Mouse (Mus musculus) cerebellum, postnatal 36 days (tissue): ENCODE results near the gene Tada3.
A peak's percentile ranks its signal among the peaks of the same experiment; 100 is the strongest.

Experiments used
- DNase-seq, 2 experiments: peaks; one replicate each; pipeline ENCODE4 v3.0.0; 2021 to 2022; ENCODE audit warnings: mixed read lengths in 2 of 2

The Tada3 gene

GRCm38 (mm10) chr6:113386025-113386424 is 8.3 kb upstream of the Tada3 start:
- no peak for DNase-seq

GRCm38 (mm10) chr6:113385160-113385714 is 7.6 kb upstream of the Tada3 start:
- DNase-seq: no peak

- DNase-seq: no peak
These were observed 6.8 kb upstream of the Tada3 start for GRCm38 (mm10) chr6:113384351-113384927.

GRCm38 (mm10) chr6:113380480-113380879 is 2.8 kb upstream of the Tada3 start:
- DNase-seq: no peak

GRCm38 (mm10) chr6:113379246-113379645 is 1.6 kb upstream of the Tada3 start:
- DNase-seq: no peak

GRCm38 (mm10) chr6:113377172-113377495 is 549 bp downstream of the Tada3 start:
- DNase-seq: no peak

GRCm38 (mm10) chr6:113373491-113373890 is 4.2 kb downstream of the Tada3 start:
- DNase-seq: no peak

- no peak for DNase-seq
These were observed 7.3 kb downstream of the Tada3 start for GRCm38 (mm10) chr6:113370194-113370929.

GRCm38 (mm10) chr6:113368577-113368976 is 9.1 kb downstream of the Tada3 start:
- DNase-seq: no peak

GRCm38 (mm10) chr6:113368124-113368523 is 9.6 kb downstream of the Tada3 start:
- DNase-seq: no peak

- DNase-seq: no peak
These were observed 10.1 kb downstream of the Tada3 start for GRCm38 (mm10) chr6:113367574-113367973.

- DNase-seq: no peak
These were observed 11.0 kb downstream of the Tada3 start for GRCm38 (mm10) chr6:113366639-113367038.

GRCm38 (mm10) chr6:113364518-113365135 is 13.1 kb downstream of the Tada3 start:
- no peak for DNase-seq

- DNase-seq: no peak
These were observed 15.4 kb downstream of the Tada3 start for GRCm38 (mm10) chr6:113362241-113362640.

GRCm38 (mm10) chr6:113361476-113361875 is 16.2 kb downstream of the Tada3 start:
- no peak for DNase-seq

- no peak for DNase-seq
These were observed 24.0 kb downstream of the Tada3 start for GRCm38 (mm10) chr6:113353696-113354095.

GRCm38 (mm10) chr6:113352820-113353219 is 24.9 kb downstream of the Tada3 start:
- DNase-seq: no peak

GRCm38 (mm10) chr6:113351653-113352052 is 26.0 kb downstream of the Tada3 start:
- DNase-seq: no peak

- DNase-seq: no peak
These were observed 26.5 kb downstream of the Tada3 start for GRCm38 (mm10) chr6:113351161-113351560.

GRCm38 (mm10) chr6:113350538-113350937 is 27.1 kb downstream of the Tada3 start:
- DNase-seq: no peak

GRCm38 (mm10) chr6:113346897-113347296 is 30.8 kb downstream of the Tada3 start:
- no peak for DNase-seq

- DNase-seq: peak; percentile 40 to 60
These were observed 33.4 kb downstream of the Tada3 start for GRCm38 (mm10) chr6:113344321-113344720.

- peak; percentile 79 to 84 for DNase-seq
These were observed 34.2 kb downstream of the Tada3 start, which contains the start of gene Camk1 for GRCm38 (mm10) chr6:113343177-113344092. Camk1 (minus strand) TSS chr6:113343984.
